Mouse (Mus musculus): Measurements from ENCODE around the gene Cuedc1. TPM values are rescaled to one million over a fixed set of nuclear protein-coding genes. Genes with fewer than 3 reads are reported as not detected.

The Cuedc1 gene
- polyA plus RNA-seq, 1 experiment from 2014 or later: 3.4 TPM

GRCm38 (mm10) chr11:88090293-88090692, 7.6 kb upstream of the Cuedc1 start:
- Histone ChIP-seq H3K27ac (no peak overlapping the region), H3K27me3 (replicated peaks) (peaks cover 54% of the 10 kb centered on the region), H3K36me3 (no peaks in the 10 kb centered on the region), H3K4me3 (no peak overlapping the region), H3K9ac (no peak overlapping the region), H3K4me2 (no peak overlapping the region), H3K9me3 (replicated peaks) (no peaks in the 10 kb centered on the region), H3K4me1 (peaks cover 17% of the 10 kb centered on the region)
- no peak for ATAC-seq
- WGBS (ENCODE audit: insufficient replicate concordance): 54% methylated on average over 5 of the region's 5 CpGs

- no peak overlapping the region for H3K4me3 ChIP-seq
- H3K27ac ChIP-seq: no peak overlapping the region
- no peak for ATAC-seq
- no peak overlapping the region for H3K4me2 ChIP-seq
- peaks cover 68% of the 10 kb centered on the region for H3K27me3 ChIP-seq (replicated peaks)
- no peaks in the 10 kb centered on the region for H3K9me3 ChIP-seq (replicated peaks)
- H3K4me1 ChIP-seq: peaks cover 8% of the 10 kb centered on the region
- H3K9ac ChIP-seq: no peak overlapping the region
- 19% methylated on average over 1 of the region's 1 CpGs for WGBS (ENCODE audit: insufficient replicate concordance)
- no peaks in the 10 kb centered on the region for H3K36me3 ChIP-seq
Observed at GRCm38 (mm10) chr11:88091949-88092348, 5.9 kb upstream of the Cuedc1 start.

- H3K9ac ChIP-seq: no peak overlapping the region
- no peak overlapping the region for H3K4me2 ChIP-seq
- no peak overlapping the region for H3K27ac ChIP-seq
- no peak for ATAC-seq
- H3K9me3 ChIP-seq (replicated peaks): no peaks in the 10 kb centered on the region
- 12% methylated on average over 4 of the region's 4 CpGs for WGBS (ENCODE audit: insufficient replicate concordance)
- no peaks in the 10 kb centered on the region for H3K36me3 ChIP-seq
- H3K27me3 ChIP-seq (replicated peaks): peaks cover 94% of the 10 kb centered on the region
- H3K4me3 ChIP-seq: no peak overlapping the region
- H3K4me1 ChIP-seq: peaks cover 28% of the 10 kb centered on the region
Observed at GRCm38 (mm10) chr11:88097173-88097572, 685 bp upstream of the Cuedc1 start.

GRCm38 (mm10) chr11:88098787-88099598, 1.1 kb downstream of the Cuedc1 start:
- H3K9me3 ChIP-seq (replicated peaks): no peaks in the 10 kb centered on the region
- peak overlapping the region; percentile 69 for H3K27ac ChIP-seq
- peaks cover 28% of the 10 kb centered on the region for H3K4me1 ChIP-seq
- ATAC-seq: 0 out of 2 replicates have a peak, but pooled peaks have one; percentile 30
- H3K4me2 ChIP-seq: peak overlapping the region; percentile 79
- H3K4me3 ChIP-seq: peak overlapping the region; percentile 63
- WGBS (ENCODE audit: insufficient replicate concordance): under 1% methylated on average over 63 of the region's 95 CpGs
- peak overlapping the region; percentile 69 for H3K9ac ChIP-seq
- peaks cover 80% of the 10 kb centered on the region for H3K27me3 ChIP-seq (replicated peaks)
- H3K36me3 ChIP-seq: no peaks in the 10 kb centered on the region

GRCm38 (mm10) chr11:88099599-88100023, 1.8 kb downstream of the Cuedc1 start:
- no peaks in the 10 kb centered on the region for H3K36me3 ChIP-seq
- WGBS (ENCODE audit: insufficient replicate concordance): under 1% methylated on average over 30 of the region's 38 CpGs
- H3K9ac ChIP-seq: peak overlapping the region; percentile 69
- H3K27me3 ChIP-seq (replicated peaks): peaks cover 79% of the 10 kb centered on the region
- H3K4me1 ChIP-seq: peaks cover 28% of the 10 kb centered on the region
- H3K4me3 ChIP-seq: peak overlapping the region; percentile 63
- H3K4me2 ChIP-seq: peak overlapping the region; percentile 79
- peak overlapping the region; percentile 69 for H3K27ac ChIP-seq
- no peaks in the 10 kb centered on the region for H3K9me3 ChIP-seq (replicated peaks)
- peak; percentile 30; the same call in 1 of the 2 replicates for ATAC-seq

- Histone ChIP-seq H3K9me3 (replicated peaks) (no peaks in the 10 kb centered on the region), H3K27ac (no peak overlapping the region), H3K4me2 (peak overlapping the region; percentile 79), H3K36me3 (no peaks in the 10 kb centered on the region), H3K4me1 (peaks cover 28% of the 10 kb centered on the region), H3K9ac (no peak overlapping the region), H3K27me3 (replicated peaks) (peaks cover 75% of the 10 kb centered on the region), H3K4me3 (peak overlapping the region; percentile 63; the same call in 1 of the 2 replicates)
- no peak for ATAC-seq
- WGBS (ENCODE audit: insufficient replicate concordance): 31% methylated on average over 4 of the region's 4 CpGs
Observed at GRCm38 (mm10) chr11:88100170-88100569, 2.3 kb downstream of the Cuedc1 start.

GRCm38 (mm10) chr11:88103214-88103941, 5.5 kb downstream of the Cuedc1 start:
- Histone ChIP-seq H3K27me3 (replicated peaks) (peaks cover 44% of the 10 kb centered on the region), H3K36me3 (no peaks in the 10 kb centered on the region), H3K27ac (no peak overlapping the region), H3K9ac (no peak overlapping the region), H3K4me1 (peaks cover 20% of the 10 kb centered on the region), H3K9me3 (replicated peaks) (no peaks in the 10 kb centered on the region), H3K4me2 (no peak overlapping the region), H3K4me3 (no peak overlapping the region)
- no peak for ATAC-seq
- WGBS (ENCODE audit: insufficient replicate concordance): 65% methylated on average over 19 of the region's 19 CpGs

- Histone ChIP-seq H3K4me1 (0 out of 2 replicates have a peak, but pooled peaks cover 5% of the 10 kb centered on the region), H3K9me3 (replicated peaks) (no peaks in the 10 kb centered on the region), H3K36me3 (no peaks in the 10 kb centered on the region), H3K4me2 (no peak overlapping the region), H3K4me3 (no peak overlapping the region), H3K9ac (no peak overlapping the region), H3K27ac (no peak overlapping the region), H3K27me3 (replicated peaks) (peaks cover 21% of the 10 kb centered on the region)
- WGBS (ENCODE audit: insufficient replicate concordance): 46% methylated on average over 6 of the region's 6 CpGs
- ATAC-seq: no peak
Observed at GRCm38 (mm10) chr11:88105494-88106291, 7.8 kb downstream of the Cuedc1 start.

GRCm38 (mm10) chr11:88106292-88106554, 8.4 kb downstream of the Cuedc1 start:
- Histone ChIP-seq H3K9me3 (replicated peaks) (no peaks in the 10 kb centered on the region), H3K4me3 (no peak overlapping the region), H3K27ac (no peak overlapping the region), H3K4me2 (no peak overlapping the region), H3K9ac (no peak overlapping the region), H3K27me3 (replicated peaks) (peaks cover 16% of the 10 kb centered on the region), H3K4me1 (0 out of 2 replicates have a peak, but pooled peaks cover 5% of the 10 kb centered on the region), H3K36me3 (no peaks in the 10 kb centered on the region)
- WGBS (ENCODE audit: insufficient replicate concordance): 65% methylated on average over 8 of the region's 8 CpGs
- no peak for ATAC-seq

- peaks cover 5% of the 10 kb centered on the region for H3K27me3 ChIP-seq (replicated peaks)
- H3K9me3 ChIP-seq (replicated peaks): no peaks in the 10 kb centered on the region
- no peak for ATAC-seq
- no peak overlapping the region for H3K9ac ChIP-seq
- no peak overlapping the region for H3K27ac ChIP-seq
- 0 out of 2 replicates have a peak, but pooled peaks cover 5% of the 10 kb centered on the region for H3K4me1 ChIP-seq
- 23% methylated on average over 4 of the region's 4 CpGs for WGBS (ENCODE audit: insufficient replicate concordance)
- no peak overlapping the region for H3K4me2 ChIP-seq
- no peaks in the 10 kb centered on the region for H3K36me3 ChIP-seq
- H3K4me3 ChIP-seq: no peak overlapping the region
Observed at GRCm38 (mm10) chr11:88107365-88107764, 9.5 kb downstream of the Cuedc1 start.

GRCm38 (mm10) chr11:88110031-88110594, 12.3 kb downstream of the Cuedc1 start:
- WGBS (ENCODE audit: insufficient replicate concordance): 68% methylated on average over 9 of the region's 9 CpGs
- Histone ChIP-seq H3K27ac (no peak overlapping the region), H3K36me3 (no peaks in the 10 kb centered on the region), H3K4me1 (peaks cover 23% of the 10 kb centered on the region), H3K9me3 (replicated peaks) (no peaks in the 10 kb centered on the region), H3K27me3 (replicated peaks) (peaks cover 7% of the 10 kb centered on the region), H3K4me2 (no peak overlapping the region), H3K9ac (no peak overlapping the region), H3K4me3 (no peak overlapping the region)
- ATAC-seq: no peak
